Mouse (Mus musculus) hindbrain, embryonic 10.5 days (tissue): ENCODE measurements at regions not wholly inside any gene's neighbourhood (a gene's known extent, or its start where the extent isn't known, plus 50 kb on each side); places are given as distances from the start of the nearest gene placed in this dataset.

Experiments used
- DNase-seq: peaks from one replicate; pipeline ENCODE4 v3.0.0-alpha.2; 2017; ENCODE audit warnings: low spot score
- H3K27ac ChIP-seq: fragments of 300-500 bp; sonication (generic); 2 replicates; pipeline ENCODE4 v1.5.1; 2016; ENCODE audit warnings: mild to moderate bottlenecking, moderate library complexity
- H3K27me3 ChIP-seq: fragments of 300-500 bp; sonication (generic); 2 replicates; pipeline ENCODE4 v1.6.1; 2016; ENCODE audit warnings: mild to moderate bottlenecking; ENCODE audit not compliant: poor library complexity, insufficient read depth, severe bottlenecking
- H3K36me3 ChIP-seq: fragments of 300-500 bp; sonication (generic); 2 replicates; pipeline ENCODE4 v1.6.1; 2016; ENCODE audit warnings: mild to moderate bottlenecking, moderate library complexity
- H3K4me1 ChIP-seq: fragments of 300-500 bp; sonication (generic); replicated peaks from 2 replicates; pipeline ENCODE4 v1.6.1; 2016; ENCODE audit warnings: mild to moderate bottlenecking
- H3K4me3 ChIP-seq: fragments of 300-500 bp; sonication (generic); 2 replicates; pipeline ENCODE4 v1.5.1; 2016; ENCODE audit warnings: mild to moderate bottlenecking, moderate library complexity
- H3K9me3 ChIP-seq: fragments of 300-500 bp; sonication (generic); 2 replicates; pipeline ENCODE4 v1.6.1; 2016; ENCODE audit warnings: mild to moderate bottlenecking, moderate library complexity
- WGBS: fragments of 180-500 bp; shearing (Covaris S2); methylation state at CpG from one replicate; pipeline ENCODE4 v1.1.7; 2016; 5-methylcytosine and 5-hydroxymethylcytosine counted together

DNA sequence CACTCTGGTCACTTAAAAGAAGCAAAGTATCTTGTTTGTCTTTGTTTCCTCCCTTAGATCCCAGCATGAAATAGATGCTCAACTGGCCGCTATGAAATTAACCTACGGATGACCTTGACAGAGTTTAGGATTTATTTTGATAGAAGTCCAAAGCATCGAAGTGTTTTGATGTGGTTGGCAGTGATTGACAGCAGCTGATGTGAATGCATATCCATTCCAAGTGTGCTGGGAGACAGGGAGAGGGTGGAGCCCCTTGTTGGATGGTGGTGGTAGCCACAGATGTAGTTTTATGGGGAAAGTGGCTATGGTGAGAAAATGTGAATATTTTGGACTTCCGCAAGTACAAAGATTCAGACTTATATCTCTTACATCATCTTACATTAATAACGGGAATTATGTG lies 197.8 kb upstream of the Irx3 start:
- WGBS: 85% methylated on average over 5 of the region's 5 CpGs
- DNase-seq: no peak
- Histone ChIP-seq H3K4me3 (no peak overlapping the region), H3K9me3 (peaks cover 10% of the 10 kb centered on the region; the same call in 1 of the 2 replicates), H3K27ac (no peak overlapping the region), H3K36me3 (no peaks in the 10 kb centered on the region), H3K27me3 (peaks cover 38% of the 10 kb centered on the region), H3K4me1 (peaks cover 38% of the 10 kb centered on the region)

DNA sequence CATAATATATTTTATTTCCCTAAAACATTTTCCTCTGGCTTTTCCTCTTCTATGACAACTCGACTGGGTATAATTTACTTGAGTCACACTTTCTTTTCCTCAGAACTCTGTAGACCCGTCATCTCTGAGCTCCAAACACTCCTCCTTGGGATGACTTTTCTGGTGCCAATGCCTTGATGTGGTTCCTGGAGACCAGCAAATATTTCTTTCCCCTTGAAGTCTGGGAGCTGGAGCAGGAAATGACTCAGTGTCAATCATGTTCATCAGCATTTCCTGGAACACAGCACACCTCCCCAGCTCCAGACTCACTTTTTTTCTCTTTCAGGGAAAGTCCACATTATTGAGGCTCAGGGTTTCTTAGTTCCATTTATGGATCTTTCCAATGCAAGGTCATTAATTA lies 197.3 kb upstream of the Irx3 start:
- Histone ChIP-seq H3K27ac (no peak overlapping the region), H3K4me1 (peaks cover 43% of the 10 kb centered on the region), H3K36me3 (no peaks in the 10 kb centered on the region), H3K9me3 (peaks cover 10% of the 10 kb centered on the region; the same call in 1 of the 2 replicates), H3K27me3 (peaks cover 42% of the 10 kb centered on the region), H3K4me3 (no peak overlapping the region)
- DNase-seq: no peak
- 87% methylated on average over 2 of the region's 2 CpGs for WGBS

DNA sequence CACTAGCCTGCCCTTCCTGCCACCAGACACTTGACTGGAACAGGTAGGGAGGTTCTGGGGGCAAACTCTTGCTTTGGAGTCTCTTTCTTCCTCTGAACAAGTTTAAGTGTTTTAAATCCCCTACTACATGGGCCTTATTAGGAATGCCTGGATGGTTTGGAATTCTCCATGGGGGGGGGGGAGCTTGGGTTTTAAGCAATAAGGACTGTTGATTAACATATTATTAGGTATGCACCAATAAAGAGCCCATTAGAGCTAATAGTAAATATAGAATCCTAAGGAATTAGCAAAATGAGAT lies 196.0 kb upstream of the Irx3 start:
- Histone ChIP-seq H3K4me1 (peaks cover 56% of the 10 kb centered on the region), H3K27me3 (peaks cover 51% of the 10 kb centered on the region), H3K36me3 (no peaks in the 10 kb centered on the region), H3K4me3 (peak overlapping the region; percentile 30), H3K9me3 (0 out of 2 replicates have a peak, but pooled peaks cover 6% of the 10 kb centered on the region), H3K27ac (peak overlapping the region; percentile 89)
- DNase-seq: no peak

DNA sequence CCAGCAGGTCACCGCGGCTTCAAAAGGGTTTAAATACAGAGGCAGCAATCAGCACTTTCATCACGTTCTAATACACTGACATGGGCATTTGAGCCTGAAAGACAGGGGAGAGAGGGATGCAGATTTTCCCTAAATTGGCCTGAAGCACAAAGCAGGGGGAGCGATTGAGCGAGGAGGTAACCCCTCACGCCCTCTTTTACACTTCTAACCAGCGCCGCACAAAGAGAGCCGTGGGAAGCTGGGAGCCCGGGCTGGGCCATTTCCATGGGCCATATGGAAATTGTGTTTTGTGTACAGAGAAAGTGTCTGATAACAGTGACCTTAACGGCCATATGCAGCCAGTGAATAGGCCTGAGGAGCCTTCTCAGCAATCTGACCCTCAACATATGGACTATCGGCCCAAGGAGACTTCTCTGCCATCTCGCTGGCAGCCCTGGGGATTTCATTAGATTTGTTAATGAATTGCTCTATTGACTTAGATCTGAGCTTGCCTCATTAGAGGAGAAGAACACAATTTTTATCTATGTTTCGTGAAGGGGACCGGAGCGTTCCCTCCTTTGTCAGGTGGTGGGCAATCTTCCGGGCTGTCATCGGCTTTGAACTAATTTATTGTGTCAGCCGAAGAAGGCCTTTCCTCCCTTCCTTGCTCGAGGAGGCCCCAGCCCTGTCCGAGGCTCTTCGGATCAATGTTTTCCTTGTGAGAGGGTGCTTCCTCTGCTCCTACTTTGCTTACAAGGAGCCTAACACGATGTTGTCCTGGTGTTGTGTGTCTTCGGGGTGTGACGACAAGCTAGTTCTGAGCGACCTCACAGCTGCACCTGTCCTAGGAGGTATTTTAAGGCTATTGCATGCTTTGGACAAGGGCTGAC lies 195.4 kb upstream of the Irx3 start:
- Histone ChIP-seq H3K27ac (peak overlapping the region; percentile 89), H3K27me3 (peaks cover 57% of the 10 kb centered on the region), H3K36me3 (no peaks in the 10 kb centered on the region), H3K4me3 (peak overlapping the region; percentile 30), H3K9me3 (0 out of 2 replicates have a peak, but pooled peaks cover 6% of the 10 kb centered on the region), H3K4me1 (peaks cover 62% of the 10 kb centered on the region)
- 20% methylated on average over 26 of the region's 26 CpGs for WGBS
- peak; percentile 88 for DNase-seq

DNA sequence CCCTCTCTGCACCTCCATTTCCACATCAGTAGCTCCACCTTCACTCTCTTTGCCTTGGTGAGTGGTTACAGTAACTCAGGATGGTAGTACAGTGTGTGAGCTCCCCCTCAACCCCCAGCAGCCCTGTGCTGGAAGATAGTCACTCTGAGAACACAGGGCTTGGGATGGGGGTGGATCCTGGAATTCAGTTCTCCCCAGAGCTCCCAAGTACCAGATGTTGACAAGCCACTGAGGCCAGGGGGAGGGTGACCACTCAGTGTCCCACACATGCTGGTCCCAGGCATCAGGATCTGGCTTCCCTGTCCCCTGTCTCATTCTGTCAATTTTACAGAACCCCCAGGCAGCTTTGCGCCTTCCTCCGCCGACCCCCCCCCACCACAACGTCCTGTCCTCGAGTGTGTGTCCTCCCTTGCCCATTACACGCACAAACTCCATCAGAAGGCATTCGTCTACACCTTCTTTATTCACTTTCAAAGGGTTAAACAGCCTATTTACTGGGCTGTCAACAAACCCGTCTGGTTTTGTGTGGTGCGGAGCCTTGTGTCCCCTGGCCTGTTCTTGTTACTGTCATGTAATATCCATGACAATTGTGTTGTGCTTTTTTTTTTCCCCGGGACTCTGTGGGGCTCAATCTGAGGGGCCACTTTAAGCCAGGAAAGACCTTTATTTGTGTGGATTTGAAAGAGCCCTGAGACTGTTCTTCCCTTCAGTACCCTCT lies 194.6 kb upstream of the Irx3 start:
- peaks cover 70% of the 10 kb centered on the region for H3K4me1 ChIP-seq
- peak overlapping the region; percentile 89 for H3K27ac ChIP-seq
- WGBS: 9% methylated on average over 10 of the region's 10 CpGs
- H3K4me3 ChIP-seq: peak overlapping the region; percentile 30
- H3K36me3 ChIP-seq: no peaks in the 10 kb centered on the region
- peak; percentile 68 for DNase-seq
- peaks cover 59% of the 10 kb centered on the region for H3K27me3 ChIP-seq
- H3K9me3 ChIP-seq: 0 out of 2 replicates have a peak, but pooled peaks cover 6% of the 10 kb centered on the region

DNA sequence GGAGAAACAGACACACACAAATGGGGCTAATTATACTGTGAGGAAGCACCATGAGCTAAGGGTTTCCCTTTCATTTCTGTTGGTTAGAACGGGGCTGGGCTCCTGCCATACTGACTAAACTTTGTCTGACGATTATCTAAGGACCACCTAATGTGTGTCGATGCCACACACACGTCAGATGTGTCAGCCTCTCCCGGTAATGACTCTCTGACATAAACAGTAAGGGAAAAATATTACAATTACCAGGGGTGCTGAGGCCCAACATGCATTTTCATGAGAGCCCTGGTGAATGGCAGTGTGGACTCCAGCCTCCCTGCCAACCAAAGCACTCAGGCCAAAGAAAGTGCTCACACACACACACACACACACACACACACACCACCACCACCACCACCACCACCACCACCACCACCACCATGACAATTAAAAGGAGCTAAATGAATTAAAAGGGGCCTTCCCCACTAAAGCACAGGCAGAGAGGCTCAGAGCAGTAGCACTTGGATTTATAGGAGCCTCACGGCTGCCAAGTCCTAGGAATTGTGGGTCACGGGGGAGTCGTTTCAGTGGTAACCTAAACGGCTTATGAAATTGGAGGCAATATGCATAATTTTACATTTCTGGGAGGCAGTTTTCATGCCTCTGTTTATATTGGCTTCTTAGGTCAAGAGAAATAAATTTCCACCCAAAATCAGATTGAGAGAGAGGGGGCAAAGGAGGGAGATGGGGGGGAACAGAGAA lies 193.7 kb upstream of the Irx3 start:
- H3K4me1 ChIP-seq: peaks cover 77% of the 10 kb centered on the region
- H3K9me3 ChIP-seq: 0 out of 2 replicates have a peak, but pooled peaks cover 6% of the 10 kb centered on the region
- peak overlapping the region; percentile 89 for H3K27ac ChIP-seq
- peaks cover 56% of the 10 kb centered on the region for H3K27me3 ChIP-seq
- 37% methylated on average over 9 of the region's 9 CpGs for WGBS
- no peak overlapping the region for H3K4me3 ChIP-seq
- DNase-seq: no peak
- H3K36me3 ChIP-seq: no peaks in the 10 kb centered on the region

DNA sequence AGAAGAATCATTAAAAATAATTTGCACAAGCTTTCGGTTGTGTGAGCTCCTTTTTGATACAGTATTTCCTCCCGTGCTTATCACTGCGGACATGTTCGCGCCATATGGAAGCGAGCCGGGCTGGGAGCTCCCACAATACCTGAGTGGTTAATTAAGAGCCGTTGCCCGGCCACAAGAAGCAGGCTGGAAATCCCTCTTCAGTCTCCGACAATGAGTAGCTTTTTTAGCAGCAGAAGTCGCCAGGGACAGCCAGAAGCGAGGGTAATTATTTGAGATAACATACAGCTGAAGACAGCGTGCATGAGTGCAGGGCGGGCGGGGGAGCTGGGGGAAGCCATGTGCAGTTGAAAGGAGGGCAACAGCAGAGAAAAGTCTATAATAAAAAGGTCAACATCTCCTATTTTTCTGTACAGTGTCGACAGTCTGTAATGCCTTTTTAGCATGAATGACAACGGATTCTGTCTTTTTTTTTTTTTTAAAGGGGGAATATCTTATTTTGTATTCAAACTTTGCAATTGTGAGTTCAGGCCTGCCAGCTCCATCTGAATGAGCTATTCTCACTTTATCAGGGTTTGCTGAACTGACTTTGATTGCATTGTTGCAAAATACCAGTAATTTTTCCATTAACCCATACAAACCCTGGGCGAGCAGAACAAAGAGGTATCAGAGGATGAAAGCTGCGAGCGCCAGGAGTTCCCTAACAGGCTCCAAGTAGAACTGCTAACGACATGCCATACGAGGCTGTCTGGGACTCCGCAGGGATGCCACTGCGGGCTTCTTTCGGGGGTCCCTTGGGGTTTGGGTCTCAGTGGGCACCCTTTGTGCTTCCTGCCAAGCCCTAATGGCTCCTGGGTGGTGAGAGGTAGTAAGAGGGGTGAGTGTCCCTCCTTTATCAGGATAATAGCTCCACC lies 189.9 kb upstream of the Irx3 start:
- whole genome bisulfite sequencing: 47% methylated on average over 25 of the region's 25 CpGs
- H3K36me3 ChIP-seq: no peaks in the 10 kb centered on the region
- H3K9me3 ChIP-seq: 0 out of 2 replicates have a peak, but pooled peaks cover 2% of the 10 kb centered on the region
- H3K27me3 ChIP-seq: peaks cover 63% of the 10 kb centered on the region
- H3K4me3 ChIP-seq: 0 out of 2 replicates have a peak overlapping the region, but pooled peaks have one; percentile 16
- H3K4me1 ChIP-seq: peaks cover 82% of the 10 kb centered on the region
- peak overlapping the region; percentile 56 for H3K27ac ChIP-seq
- DNase-seq: no peak

DNA sequence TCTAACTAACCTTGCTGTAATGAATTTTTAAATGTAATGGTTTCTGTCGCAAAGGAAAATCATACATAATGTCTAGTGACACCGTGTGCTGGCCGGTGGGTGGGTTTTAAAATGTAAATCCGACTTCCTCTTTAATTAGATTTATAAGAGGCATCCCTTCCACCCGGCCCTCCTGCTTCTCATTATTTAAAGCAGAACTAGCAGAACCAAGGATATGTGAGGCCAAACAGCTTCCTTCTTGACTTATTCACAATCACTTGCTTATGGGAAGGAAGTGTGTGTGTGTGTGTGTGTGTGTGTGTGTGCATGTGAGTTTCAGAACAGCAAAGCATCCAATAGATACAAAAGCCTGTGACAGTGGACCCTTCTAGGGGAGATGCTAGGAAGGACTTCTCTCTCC lies 189.1 kb upstream of the Irx3 start:
- Histone ChIP-seq H3K27ac (peak overlapping the region; percentile 56), H3K9me3 (0 out of 2 replicates have a peak, but pooled peaks cover 4% of the 10 kb centered on the region), H3K4me1 (peaks cover 73% of the 10 kb centered on the region), H3K4me3 (0 out of 2 replicates have a peak overlapping the region, but pooled peaks have one; percentile 16), H3K27me3 (peaks cover 60% of the 10 kb centered on the region), H3K36me3 (no peaks in the 10 kb centered on the region)
- 68% methylated on average over 5 of the region's 5 CpGs for WGBS
- no peak for DNase-seq

DNA sequence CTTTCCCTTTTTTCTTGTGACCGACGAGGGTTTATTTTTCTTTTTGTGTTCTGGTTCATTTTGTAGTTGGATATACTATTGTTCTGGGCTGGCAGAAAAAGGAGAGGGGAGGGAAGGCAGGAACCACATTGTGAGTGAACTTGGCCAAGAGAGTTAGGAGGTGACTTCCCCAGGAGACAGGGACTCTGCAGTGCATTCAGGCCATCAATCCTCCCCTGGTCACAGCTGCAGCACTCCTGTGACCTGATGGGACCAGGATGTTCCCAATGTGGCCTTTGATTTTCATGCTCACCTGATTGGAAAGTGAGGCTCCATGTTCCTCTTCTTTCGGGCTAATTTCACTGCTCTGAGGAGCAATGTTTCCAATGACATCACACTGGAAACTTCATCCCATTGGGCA lies 188.2 kb upstream of the Irx3 start:
- DNase-seq: no peak
- no peak overlapping the region for H3K27ac ChIP-seq
- peaks cover 64% of the 10 kb centered on the region for H3K4me1 ChIP-seq
- H3K4me3 ChIP-seq: no peak overlapping the region
- H3K27me3 ChIP-seq: peaks cover 56% of the 10 kb centered on the region
- no peaks in the 10 kb centered on the region for H3K36me3 ChIP-seq
- H3K9me3 ChIP-seq: 0 out of 2 replicates have a peak, but pooled peaks cover 4% of the 10 kb centered on the region
- WGBS: 80% methylated on average over 3 of the region's 3 CpGs

DNA sequence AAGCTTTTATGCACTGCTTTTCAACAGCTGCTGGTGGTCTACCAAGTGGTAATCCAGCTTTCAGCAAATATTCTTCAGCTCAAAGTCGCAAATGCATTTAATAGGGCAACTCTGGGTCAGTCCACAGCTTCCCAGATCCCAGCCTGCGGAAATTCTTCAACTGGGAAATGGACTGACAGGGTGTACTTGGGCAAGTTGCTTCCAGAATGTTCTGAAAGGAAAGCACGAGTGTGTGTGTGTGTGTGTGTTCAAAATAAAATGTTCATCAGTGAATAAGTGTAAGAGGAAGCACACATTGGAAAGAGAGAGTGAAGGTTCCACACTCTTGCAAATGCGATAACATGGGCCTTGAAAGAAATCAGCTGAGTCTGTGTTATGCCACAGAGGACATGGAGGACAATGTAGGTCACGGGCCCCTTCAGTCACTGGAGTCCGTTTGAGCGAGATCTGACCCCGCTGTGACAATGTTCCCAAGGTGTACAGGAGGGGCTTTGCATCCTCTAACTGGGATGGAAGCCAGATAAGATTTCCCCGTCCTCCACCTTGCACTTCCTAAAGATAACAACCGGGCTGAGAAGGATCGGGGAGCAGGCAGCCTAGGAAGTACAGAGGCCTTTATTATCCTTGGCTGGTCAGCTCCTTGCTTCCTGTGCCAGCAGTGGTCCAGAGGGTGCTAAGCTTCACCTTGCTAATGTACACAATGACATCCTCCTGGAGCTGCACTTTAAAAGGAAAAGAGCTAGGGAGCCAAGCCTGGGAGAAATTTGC lies 187.2 kb upstream of the Irx3 start:
- H3K27me3 ChIP-seq: peaks cover 48% of the 10 kb centered on the region
- H3K36me3 ChIP-seq: no peaks in the 10 kb centered on the region
- peaks cover 54% of the 10 kb centered on the region for H3K4me1 ChIP-seq
- H3K9me3 ChIP-seq: 0 out of 2 replicates have a peak, but pooled peaks cover 4% of the 10 kb centered on the region
- peak overlapping the region; percentile 50; the same call in 1 of the 2 replicates for H3K27ac ChIP-seq
- no peak overlapping the region for H3K4me3 ChIP-seq
- 68% methylated on average over 11 of the region's 11 CpGs for WGBS
- no peak for DNase-seq

DNA sequence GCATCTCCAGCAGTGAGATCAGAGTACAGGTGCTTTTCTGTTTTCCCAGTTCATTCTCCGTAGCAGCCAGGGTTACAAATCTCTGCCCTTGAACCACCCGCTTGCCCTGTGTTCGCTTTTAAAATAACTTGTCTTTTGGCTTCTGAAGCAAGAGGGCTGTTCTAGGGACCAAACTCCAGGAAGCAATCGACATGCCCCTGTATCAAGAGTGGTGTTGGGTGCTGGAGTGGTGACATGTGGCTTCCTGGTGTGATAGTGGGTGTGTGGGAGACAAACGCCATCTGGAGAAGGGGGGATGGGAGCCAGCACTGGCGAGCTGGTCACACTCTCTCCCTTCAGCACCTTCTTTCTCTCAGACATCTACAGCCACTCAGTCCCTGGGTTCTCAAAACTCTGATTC lies 186.0 kb upstream of the Irx3 start:
- Histone ChIP-seq H3K27me3 (peaks cover 39% of the 10 kb centered on the region), H3K9me3 (0 out of 2 replicates have a peak, but pooled peaks cover 8% of the 10 kb centered on the region), H3K27ac (peak overlapping the region; percentile 12; the same call in 1 of the 2 replicates), H3K36me3 (no peaks in the 10 kb centered on the region), H3K4me3 (no peak overlapping the region), H3K4me1 (peaks cover 42% of the 10 kb centered on the region)
- WGBS: 68% methylated on average over 6 of the region's 6 CpGs
- no peak for DNase-seq
